Mouse (Mus musculus): ENCODE data around the gene Kcnc1.

DNA sequence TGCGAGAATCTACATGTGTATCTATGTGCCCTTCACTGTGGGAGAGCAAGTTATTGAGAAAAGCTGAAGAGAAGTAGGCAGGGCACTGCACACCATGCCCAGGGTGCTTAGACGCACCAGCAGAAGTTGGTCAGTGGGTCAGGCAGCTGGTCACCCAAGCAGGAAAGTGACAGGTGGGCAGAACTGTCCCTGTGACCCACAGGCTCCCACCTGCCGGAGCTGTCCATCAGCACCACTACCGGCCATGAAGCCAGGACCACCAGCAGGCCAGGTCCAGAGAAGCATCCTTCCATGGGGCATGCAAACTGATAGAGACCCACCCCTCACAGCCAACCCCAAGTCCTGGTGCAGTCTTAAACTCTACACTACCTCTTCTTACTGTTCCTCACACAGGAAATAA, 48.6 kb upstream of the Kcnc1 start:
- TF ChIP-seq POLR2A (IDR thresholded peaks at IDR 0.05; ENCODE audit: control insufficient read depth in 1 of 2, insufficient read depth in 1 of 2, low read depth in 1 of 2, low read length in 2 of 2, poor library complexity in 1 of 2) (no peak), EP300 (IDR thresholded peaks at IDR 0.05; ENCODE audit: low read depth in 1 of 2, low read length in 2 of 2) (no peak)

All from MEL (cell line).